Mouse (Mus musculus): ENCODE measurements around the gene Bloc1s3.

Bloc1s3 gene

DNA sequence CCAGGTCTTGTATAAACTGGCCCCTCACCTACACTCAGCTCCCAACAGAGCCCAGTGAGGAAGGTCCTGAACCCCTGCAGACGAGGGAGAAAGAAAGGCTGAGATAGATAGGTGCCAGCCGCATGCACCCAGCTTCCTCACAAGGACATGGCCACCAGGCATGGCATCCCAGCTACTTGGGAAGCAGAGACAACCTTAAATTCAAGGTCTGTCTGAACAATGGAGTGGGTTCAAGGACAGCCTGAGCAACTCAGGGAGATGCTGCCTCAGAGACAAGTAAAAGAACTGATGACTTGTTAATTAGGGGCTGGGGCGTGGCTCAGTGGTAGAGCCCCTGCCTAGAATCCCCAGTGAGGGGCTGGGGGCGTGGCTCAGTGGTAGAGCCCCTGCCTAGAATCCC lies 53.0 kb downstream of the Bloc1s3 start:
- DNase-seq (ENCODE audit: low spot score in 2 of 2): no peak

All from right cerebral cortex, postnatal 10 days (tissue).